Mouse (Mus musculus) heart, adult 8-10 months (tissue): Measurements from ENCODE around the gene Pitx2. TPM values are rescaled to one million over a fixed set of nuclear protein-coding genes. Genes with fewer than 3 reads are reported as not detected.

Experiments used
- DNase-seq: peaks from one replicate; pipeline ENCODE4 v3.0.0; 2022; ENCODE audit warnings: low spot score
- total RNA-seq, 4 experiments: library from RNA; stranded (reverse); gene quantifications; 2 replicates each; pipeline ENCODE4 v1.2.4; 2022

The Pitx2 gene
- 1 to 10 TPM in 1 of 4 experiments, under 1 TPM in 3; 0.57 to 1.4 (median 0.69) TPM for total RNA-seq

DNA sequence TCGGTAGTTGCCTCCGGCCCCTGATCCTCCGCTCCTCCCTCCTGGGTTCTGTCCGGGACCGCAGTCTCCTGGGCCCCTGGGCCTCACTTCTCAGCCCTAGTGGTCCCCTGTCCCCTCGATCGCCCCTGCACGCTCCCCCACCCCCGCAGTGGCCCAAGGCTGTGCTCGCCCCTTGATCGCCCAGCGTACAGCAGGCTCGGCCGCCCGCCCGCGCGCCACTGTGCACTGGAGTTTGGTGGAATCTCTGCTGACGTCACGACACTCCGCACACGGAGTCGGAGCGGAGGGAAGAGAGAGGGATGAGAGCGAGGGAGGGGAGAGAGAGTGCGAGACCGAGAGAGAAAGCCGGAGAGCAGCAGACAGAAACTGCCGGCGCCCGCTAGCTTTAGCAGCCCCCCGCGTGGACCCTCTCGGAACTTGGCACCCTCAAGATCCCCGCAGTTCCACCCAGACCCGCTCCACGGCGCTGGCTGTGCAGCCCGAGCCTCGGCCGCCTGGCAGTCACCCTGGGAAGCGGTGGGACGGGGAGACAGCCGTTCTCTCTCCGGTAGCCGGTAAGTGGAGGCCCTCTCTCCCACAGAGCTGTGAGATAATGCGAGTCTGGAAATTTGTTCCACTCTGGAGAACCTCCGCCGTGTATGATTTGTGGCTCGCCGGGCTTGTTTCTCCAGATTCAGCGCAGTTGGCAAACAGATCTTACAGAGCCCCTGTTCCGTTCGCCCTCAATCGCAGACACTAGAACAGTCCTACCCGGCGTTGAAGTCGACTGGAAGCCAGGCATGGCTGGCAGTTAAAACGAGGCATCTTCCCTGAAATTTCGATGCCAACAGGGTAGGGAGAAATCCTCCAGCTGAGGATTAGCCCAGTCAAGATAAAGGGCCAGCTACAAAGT, at the start of gene Pitx2:
TSS of gene Pitx2 (plus strand) at position 270 of the 892 bp plus-strand sequence.
- DNase-seq: no peak

DNA sequence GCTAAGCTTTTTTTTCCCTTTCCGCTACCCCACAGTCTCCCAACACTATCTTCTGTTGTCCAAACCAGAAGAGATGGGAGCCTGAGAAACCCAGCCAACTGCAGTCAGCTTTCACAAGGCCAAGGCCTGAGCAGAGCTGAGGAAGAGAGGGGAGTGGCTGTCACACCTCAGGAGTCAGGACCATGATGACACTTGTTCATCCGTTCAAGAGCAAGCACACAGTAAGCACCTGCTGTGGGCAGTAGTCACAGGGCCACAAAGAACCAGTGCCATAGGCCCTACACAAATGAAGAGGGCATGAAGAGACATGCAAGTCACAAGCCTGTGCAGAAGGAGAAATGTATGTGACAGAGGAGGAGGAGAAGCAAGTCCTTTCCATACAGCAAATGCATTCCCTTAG, 49.7 kb upstream of the Pitx2 start:
- DNase-seq: no peak

- DNase-seq: no peak
Measured at GRCm38 (mm10) chr3:129151096-129151685, 48.5 kb upstream of the Pitx2 start.

- DNase-seq: no peak
Measured at GRCm38 (mm10) chr3:129158812-129159370, 40.8 kb upstream of the Pitx2 start.

DNA sequence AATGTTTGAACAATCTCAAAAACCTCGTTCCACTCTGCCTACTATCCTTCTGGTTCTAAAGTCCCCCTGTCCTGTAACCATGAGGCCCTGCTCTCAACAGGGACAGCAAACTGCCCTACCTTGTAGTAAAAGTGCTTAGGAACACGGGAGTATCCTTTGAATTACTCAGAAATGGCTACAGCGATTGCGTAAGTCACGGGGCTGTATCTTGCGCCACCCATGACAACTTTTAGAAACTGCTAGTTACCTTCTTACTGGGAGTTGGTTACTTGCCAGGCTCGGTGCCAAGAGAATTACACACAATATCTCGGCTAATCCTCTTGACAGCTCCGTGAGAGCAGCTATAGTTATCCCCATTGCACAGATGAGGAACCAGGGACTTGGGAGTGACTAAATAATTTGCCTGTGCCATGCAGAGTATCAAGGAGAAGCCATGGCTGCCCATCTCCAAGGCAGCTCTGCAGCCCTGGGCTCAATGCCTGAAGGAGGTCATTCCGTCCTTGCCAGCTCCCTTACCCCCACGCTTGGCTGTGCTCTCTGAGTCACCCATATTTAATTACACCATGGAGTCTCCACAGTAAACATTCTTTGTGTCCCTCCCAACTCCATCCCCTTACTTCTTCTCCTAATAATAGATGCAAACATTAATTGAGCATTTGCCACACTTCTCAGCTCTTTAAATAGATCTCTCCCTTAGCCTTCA, 38.2 kb upstream of the Pitx2 start:
- no peak for DNase-seq

DNA sequence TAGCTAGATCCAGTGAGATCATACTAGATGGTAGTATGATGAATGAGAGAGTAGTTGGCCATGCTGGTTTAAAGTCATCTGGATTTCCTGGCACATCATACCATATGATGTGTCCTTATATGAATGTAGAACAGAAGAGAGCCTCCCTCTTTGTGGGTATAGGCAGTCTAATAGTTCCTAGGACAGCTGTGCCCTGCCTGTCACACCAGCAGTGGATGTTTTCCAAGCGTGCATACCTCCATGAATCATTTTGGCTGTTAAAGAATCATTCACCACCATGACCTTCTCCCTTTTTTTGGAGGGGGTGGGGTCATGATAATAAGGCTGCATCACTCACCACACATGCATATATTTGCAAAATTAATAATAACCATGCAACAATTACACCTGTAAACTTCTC, 35.4 kb upstream of the Pitx2 start:
- no peak for DNase-seq

- DNase-seq: peak; percentile 30
Measured at GRCm38 (mm10) chr3:129165715-129166114, 34.0 kb upstream of the Pitx2 start.

- DNase-seq: no peak
Measured at GRCm38 (mm10) chr3:129166684-129167083, 33.0 kb upstream of the Pitx2 start.

DNA sequence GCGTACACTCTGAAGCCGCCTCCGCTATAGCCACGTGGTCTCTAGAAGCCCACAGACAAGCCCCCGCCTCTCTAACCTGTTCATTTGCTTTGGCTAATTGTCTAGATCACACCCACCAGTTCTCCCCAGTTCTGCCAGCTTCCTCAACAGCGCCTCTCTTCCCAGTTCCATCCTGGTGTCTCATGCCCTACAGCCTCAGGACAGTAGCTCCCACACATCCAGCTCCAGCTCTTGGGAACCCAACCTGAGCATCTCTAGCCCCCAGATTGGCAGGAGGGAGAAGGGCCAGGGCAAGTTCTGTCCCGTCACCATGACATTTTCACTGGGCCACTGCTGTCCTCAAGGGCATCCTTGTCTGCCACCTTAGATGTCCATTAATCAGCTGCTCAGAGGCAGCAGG, 29.3 kb upstream of the Pitx2 start:
- no peak for DNase-seq

DNA sequence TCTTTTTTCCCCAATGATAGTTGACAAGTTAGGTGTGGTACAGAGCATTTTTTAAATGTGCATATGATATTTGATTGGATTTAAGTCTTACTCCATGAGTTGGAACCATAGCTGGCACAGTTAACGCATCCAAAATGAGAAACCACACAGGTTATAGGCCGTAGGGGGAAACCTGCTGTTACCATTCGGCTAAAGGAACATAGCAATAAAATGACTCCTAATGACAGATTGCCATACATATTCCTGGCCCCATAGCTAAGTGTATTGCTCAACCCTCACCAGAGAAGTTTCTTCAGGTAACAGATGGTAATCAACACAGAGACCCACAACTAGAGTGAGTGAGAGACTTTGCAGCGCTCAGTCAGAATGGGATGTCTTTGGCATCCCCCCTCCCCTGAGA, 27.9 kb upstream of the Pitx2 start:
- DNase-seq: no peak

GRCm38 (mm10) chr3:129194436-129194835, 5.2 kb upstream of the Pitx2 start:
- no peak for DNase-seq

DNA sequence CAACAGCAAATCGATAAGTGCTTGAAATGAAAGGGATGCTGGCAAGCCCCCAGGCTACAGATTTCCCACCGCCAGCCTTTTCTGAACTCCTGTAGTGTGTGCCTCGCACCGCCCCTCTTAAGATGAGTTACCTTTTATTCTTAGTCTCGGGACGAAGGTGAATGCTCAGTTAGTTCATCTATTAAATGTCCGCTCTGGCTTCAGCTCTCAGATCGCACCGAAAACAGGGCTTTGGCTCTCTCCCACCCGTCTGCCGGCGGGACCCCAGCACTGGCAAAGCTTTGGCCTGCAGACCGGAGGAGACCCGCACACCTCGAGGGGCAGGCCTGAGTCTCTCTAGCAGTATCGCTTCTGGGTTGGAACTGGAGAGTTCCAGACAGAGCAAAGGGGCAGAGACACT, 4.6 kb upstream of the Pitx2 start:
- no peak for DNase-seq

DNA sequence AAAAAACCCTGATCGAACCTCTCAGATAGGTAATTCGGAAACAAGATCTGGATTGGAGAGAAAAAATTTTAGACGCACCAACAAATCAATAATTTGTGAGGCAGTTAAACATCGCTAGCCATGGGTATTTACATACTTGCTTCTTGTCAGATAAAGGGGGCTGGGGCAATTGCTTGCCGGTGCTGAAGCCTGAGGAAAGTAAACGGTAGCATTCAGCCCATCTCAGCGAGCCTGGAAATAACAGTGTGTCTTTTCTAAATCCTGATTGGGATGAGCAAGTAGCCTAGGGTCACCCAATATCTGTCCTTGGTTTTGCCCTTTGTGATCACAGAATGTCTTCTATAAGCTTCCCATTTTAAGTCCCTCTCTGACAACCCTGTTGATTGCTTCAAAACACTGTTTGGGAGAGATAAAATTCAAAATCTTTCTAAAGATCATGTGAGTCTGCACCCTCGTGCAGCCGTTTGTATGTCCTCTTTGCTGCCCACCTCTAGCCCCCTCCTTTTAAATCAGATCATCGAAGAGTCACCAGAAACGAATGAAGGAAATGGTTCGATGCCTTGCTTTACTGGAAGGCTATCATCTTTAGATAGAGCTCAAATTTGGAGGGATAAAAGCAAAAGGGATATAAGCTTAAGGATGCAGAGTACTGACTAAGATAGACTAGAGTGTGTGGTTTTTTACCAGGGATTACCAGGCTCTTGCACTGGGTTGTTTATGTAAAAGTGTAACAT, 3.7 kb upstream of the Pitx2 start:
- no peak for DNase-seq

GRCm38 (mm10) chr3:129196550-129196919, 3.1 kb upstream of the Pitx2 start:
- no peak for DNase-seq

DNA sequence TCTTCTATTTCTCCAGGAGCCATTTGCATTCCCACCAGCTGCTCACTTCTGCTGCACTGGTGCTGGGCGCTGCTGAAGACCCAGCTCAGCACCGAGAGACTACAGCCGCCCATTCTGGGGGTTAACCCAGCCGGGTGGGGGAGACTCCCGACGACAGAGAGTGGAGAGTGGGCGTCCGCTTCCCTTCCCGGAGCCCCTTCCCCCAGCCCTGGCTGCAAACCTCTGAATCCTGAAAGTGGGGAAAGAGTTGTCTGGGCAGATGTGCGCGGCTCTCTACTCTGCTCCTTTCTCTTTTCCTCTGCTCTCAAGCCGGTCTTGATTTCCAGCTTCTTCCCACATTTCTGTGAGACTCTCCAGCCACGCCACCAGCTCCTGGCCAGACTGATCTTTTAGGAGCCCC, 2.6 kb upstream of the Pitx2 start:
- DNase-seq: no peak

- DNase-seq: no peak
Measured at GRCm38 (mm10) chr3:129197786-129198626, 1.7 kb upstream of the Pitx2 start.

DNA sequence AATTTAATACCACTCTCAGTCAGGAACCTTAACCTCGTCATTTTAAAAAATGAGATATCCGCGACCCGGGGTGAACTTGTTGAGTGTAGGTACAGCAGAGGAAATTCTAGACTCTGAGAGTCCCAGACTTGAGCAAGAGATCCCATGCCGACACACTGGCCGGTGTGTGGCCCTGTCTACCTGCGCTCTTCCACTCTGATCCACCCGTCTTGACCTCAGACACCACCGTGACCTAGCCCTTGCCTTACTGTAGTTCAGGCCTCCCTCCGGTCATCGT, 1.1 kb upstream of the Pitx2 start:
- no peak for DNase-seq

- DNase-seq: no peak
Measured at GRCm38 (mm10) chr3:129199160-129199608, 494 bp upstream of the Pitx2 start.

GRCm38 (mm10) chr3:129200501-129200890, 818 bp downstream of the Pitx2 start:
- DNase-seq: no peak

DNA sequence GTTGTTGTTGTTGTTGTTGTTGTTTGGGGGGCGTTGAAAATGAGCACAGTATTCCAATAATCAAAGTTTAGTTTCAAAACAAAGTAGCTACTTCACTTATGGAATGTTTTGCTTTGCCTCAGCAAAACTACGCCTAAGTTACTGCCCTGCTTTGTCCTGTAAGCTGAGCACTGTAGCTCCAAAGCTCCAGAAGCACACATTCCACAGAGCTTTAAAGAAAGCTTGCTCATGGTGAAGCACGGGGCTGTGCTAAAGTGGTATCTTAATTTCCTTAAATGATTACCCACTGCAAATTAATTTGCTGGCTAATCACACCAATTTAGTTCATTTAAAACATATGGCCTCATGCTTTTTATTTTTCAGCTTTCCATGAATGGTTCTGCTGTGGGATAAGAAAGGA, 1.5 kb downstream of the Pitx2 start:
- no peak for DNase-seq
